Mouse (Mus musculus): ENCODE data around the gene Nox4. TPM values are rescaled to one million over a fixed set of nuclear protein-coding genes. Genes with fewer than 3 reads are reported as not detected.
A peak's percentile ranks its signal among the peaks of the same experiment; 100 is the strongest.

Gene Nox4
- 1 to 10 TPM; 1.5 to 2.1 TPM for total RNA-seq (2021)
- long read RNA-seq, experiment 1, partial matches to known transcripts, result 0 of 1 reads
- long read RNA-seq, experiment 1, other reads (novel, unspliced or antisense), result 1 of 1 reads
- long read RNA-seq, experiment 2, partial matches to known transcripts, result 0 of 1 reads
- long read RNA-seq, experiment 2, other reads (novel, unspliced or antisense), result 1 of 1 reads

GRCm38 (mm10) chr7:87245856-87246579, at the start of gene Nox4:
Gene Nox4, plus strand, starts transcription at chr7:87246096.
- DNase-seq, result no peak

DNA sequence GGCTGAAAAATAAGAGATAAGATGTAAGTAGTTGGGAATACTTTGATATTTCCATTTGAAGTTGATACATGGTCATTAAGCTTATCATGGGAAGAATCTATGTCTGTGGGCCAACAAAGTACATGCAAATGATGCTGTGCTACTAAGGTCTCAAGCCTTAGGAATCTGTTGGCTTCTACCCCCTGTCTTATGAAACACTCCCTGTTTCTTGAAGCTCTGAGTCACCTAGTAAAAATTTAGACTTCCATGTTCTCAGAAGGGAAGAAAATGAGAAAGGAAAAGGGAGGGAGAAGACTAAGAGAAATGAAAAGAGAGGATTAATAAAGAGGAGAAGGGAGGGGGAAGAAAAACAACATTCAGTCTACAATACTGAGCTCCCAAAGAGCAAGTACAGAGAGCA, 41.1 kb upstream of the Nox4 start:
- DNase-seq, result no peak

DNA sequence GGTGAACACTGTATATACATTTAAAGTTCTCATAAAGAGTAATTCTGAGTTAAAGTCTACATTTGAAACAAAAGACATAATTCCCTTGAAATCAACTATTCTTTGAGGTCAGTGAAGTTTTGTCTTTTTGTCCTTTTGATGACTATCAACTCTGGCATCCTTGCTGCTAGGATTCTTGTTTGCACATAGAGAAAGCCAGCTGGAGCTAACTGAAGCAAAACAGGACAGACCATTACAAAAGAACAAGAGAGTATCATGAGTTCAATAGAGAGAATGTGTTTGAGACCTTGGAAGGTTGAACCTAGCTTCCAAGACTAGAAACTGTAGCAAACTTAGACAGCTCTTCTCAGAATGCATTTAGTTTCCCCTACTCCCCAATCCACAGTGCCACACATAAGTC, 24.2 kb upstream of the Nox4 start:
- no peak for DNase-seq

- no peak for DNase-seq
Observed at GRCm38 (mm10) chr7:87222751-87223150, 23.1 kb upstream of the Nox4 start.

GRCm38 (mm10) chr7:87225617-87226016, 20.3 kb upstream of the Nox4 start:
- DNase-seq, result no peak

DNA sequence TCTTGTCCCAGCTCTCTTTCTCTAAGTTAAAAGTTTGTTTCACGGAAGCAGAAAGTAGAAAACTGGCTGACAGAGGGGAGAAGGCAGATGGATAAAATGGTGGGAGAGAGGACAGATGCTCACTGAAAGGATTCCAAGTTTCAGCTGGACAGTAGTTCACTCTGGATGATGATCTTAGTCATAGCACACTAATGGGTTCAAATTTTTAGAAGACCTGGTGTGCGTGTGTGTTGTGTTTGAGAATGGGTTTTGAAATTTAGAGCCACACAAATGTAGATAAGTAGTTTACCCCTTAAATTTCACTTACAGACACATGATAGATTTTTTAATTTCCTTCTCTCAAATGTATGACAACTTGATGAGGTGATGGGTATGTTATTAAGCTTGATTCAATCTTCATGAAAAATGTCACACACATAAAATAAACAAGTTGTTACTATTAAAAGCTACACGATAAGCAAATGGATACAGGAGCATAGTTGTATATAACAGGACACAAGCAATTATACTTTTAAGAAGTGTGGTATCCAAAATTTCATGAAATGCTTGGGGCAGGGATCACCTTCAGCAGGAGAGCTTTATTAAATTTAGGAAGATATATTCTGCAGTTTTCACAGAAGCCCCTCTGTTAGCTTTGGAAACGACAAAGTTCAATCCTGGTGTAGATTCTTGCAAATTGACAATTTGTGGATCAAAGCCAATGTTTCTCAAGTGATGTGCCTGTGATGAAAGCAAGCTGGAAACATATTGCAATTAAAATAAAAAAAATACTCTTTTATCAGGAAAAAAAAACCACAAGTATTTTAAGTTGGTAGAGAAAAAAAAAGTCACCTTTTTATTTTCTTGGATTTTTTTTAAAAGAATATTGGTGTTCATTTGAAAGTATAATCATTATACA, 18.6 kb upstream of the Nox4 start:
- no peak for DNase-seq

- no peak for DNase-seq
Observed at GRCm38 (mm10) chr7:87229502-87229901, 16.4 kb upstream of the Nox4 start.

DNA sequence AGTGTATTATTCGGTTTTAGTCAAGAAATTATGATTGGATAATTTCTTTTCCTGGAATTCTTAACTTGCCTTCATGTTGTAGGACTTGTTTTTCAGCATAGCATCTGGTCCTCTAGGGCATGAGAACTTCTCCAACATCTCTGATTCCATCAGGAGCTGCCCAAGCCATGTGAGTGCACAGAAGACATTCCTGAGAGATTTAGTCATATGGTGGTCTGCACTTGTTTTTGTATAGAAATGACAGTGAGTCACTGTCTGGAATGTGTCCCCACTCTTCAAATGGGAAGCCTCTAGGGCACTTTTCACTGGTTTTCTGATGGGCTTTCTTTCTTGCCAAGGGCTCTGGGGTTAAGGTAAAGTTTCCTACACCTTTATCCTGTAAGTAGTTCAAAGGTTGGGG, 4.8 kb upstream of the Nox4 start:
- no peak for DNase-seq

DNA sequence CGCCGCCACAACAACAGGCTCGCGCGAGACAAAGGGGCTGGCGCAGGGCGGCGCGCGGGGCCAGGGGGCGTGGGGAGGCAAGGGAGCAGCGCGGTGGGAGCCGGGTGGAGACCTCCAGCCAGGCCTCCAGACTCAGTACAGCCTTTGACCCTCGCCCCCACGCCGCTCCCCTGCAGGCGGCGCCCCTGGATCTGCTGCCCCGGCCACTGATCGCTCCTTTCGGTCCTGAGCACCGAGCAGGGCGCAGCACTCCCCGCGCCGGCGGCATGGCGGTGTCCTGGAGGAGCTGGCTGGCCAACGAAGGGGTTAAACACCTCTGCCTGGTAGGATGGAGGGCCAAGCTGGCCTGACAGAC, 661 bp downstream of the Nox4 start:
- DNase-seq, result peak; percentile 65

DNA sequence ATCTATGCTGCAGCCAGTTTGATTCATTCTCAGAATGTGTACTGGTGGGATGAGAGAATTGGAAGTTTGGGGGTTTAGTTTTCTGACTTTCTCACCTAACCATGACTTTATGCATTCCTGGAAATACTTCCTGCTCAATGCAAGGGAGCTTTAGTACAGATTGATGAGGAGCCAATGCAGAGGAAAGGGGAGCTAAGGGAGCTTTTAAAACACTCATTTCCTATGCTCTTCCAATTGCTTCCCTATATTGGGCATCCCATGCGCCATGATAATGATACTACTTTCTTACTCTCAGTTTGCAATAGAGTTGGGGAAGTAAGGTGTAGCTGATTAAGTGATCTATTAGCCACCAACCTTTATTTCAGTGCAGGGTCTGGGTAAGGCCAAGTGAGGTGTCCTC, 1.0 kb downstream of the Nox4 start:
- no peak for DNase-seq

GRCm38 (mm10) chr7:87247926-87248325, 2.0 kb downstream of the Nox4 start:
- DNase-seq, result no peak

GRCm38 (mm10) chr7:87252071-87252470, 6.2 kb downstream of the Nox4 start:
- DNase-seq, result no peak

- no peak for DNase-seq
Observed at GRCm38 (mm10) chr7:87277225-87277624, 31.3 kb downstream of the Nox4 start.

DNA sequence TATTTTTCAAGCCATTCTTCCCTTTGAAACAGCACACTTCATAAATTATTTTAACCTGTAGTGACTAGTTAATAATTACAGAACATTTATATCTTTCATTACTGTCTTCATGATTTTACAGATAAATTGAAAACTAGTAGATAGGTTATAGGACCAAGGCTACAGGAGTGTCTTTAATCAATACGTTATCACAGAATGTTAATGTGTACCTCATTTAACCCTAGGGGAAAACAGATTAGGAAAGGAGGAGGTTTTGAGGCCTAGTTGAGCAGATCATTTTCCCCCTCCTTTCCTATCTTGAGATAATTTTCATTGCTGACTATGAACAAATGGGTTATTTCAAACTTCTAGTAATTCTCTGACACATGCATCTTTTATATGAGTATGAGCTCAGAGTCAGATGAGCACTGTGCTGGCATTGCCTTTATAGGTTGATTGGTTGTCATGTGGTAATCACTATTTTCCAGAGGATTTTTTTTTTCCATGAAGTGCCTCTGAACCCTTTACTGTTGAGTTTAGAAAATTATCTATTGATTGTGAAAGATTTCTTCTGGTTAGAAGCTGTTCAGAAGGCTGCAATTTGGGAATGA, 57.9 kb downstream of the Nox4 start:
- DNase-seq, result no peak

GRCm38 (mm10) chr7:87321571-87321970, 75.7 kb downstream of the Nox4 start:
- DNase-seq, result peak; percentile 9

GRCm38 (mm10) chr7:87322085-87322484, 76.2 kb downstream of the Nox4 start:
- no peak for DNase-seq

GRCm38 (mm10) chr7:87330782-87331558, 85.1 kb downstream of the Nox4 start:
- DNase-seq, result no peak

DNA sequence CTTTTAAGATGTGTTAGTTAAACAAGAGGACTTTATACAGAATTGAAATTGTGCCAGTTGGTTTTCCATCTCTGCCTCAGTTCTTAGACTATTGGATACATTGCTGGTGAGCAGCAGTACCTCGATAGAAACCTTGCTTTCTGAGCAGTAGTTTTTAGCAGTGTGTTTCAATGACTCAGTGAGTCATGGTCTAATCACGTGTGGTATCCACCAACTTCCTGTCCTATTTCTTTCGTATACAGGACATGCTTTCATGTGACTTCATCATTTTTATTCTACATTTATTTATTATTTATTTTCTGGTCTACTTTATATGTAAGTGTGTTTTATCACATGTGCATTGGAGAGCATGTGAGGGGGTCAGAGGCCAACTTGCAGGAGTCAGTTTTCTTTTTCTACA, 99.7 kb downstream of the Nox4 start:
- no peak for DNase-seq

DNA sequence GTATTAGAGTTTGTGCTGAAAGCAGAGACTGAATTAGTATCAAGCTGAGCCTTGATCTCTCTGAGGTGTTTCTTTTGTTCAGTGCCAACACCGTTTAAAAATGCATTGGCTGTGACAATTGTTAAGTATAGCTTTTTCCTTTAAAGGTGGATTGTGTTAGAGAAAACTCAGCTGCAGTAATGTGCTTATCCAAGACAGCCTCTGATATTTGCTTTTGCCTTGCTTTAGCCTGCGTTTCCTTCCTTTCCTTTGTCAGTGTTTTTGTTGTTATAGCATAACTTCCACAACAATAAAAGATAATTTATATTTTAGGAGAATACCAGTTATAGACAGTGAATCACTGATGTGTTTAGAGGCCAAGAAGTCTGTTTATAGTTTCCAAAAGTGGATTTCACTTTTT, 106.9 kb downstream of the Nox4 start:
- DNase-seq, result no peak

DNA sequence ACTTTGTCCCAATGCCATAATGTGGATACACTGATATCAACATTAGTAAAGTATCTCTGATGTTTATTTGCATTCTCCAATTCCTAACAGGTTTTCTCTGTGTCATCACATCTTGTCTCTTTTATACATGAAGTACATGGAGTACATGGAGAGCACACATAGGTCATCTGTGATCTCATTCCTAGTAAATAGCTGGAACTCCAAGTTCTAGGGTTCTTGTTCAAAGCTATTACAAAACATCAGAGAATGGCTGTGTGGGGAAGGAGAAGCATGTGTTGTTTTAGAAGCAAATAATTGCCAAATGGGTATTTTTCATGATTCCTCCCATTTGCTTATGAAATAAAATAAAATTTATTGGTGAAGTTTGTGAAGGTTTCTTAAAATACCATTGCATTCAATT, 121.9 kb downstream of the Nox4 start:
- no peak for DNase-seq

DNA sequence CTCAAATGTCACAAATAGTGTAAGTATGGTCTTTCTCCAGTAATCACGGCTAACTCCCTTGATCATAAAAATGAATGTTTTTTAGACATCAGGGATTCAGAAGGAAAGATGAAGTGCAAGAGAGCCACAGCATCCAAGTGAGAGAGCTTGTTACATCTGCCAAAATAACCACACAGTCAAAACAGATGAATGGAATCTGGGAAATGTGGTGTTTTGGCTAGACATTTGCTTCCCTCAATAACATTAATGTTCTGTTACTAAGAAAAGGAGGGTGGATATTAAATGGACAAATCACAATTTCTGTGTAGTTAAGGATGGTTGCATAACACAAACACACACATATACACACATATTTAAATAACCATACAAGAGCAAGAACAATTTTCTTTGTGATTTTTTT, 123.2 kb downstream of the Nox4 start:
- no peak for DNase-seq

DNA sequence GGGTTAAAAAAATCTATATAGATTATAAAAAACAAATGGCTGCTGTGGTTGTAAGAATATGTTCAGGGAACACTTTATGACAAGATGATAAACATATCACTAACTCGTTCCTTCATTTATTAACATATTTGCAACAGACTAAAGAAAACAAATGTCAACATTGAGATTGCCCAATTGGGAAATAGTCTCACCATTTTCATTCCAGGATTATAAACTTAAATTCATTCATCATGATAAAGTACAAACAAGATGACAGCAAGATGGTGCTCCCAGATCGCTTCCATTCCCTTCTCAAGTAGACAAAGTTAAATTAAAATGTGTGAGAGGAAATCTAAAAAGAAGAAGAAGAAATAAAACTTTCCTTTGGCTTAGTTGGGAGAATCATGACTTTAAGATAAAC, 124.9 kb downstream of the Nox4 start:
- no peak for DNase-seq

All from gastrocnemius, postnatal 25 days (tissue).